Mouse (Mus musculus) kidney, embryonic 16.5 days (tissue): Measurements from ENCODE around the gene Tmem210. TPM values are rescaled to one million over a fixed set of nuclear protein-coding genes. Genes with fewer than 3 reads are reported as not detected.

Source experiments
- ATAC-seq: fragments of 200-750 bp; cut with Nextera tagmentation; 2 replicates; pipeline ENCODE4 v1.8.0; 2017; ENCODE audit warnings: moderate TSS enrichment; ENCODE audit not compliant: low FRiP score, low TSS enrichment
- H3K27ac ChIP-seq: fragments of 300-500 bp; sonication (generic); 2 replicates; pipeline ENCODE4 v1.5.1; 2014; ENCODE audit warnings: low read length
- H3K27me3 ChIP-seq: fragments of 300-500 bp; sonication (generic); 2 replicates; pipeline ENCODE4 v1.6.1; 2014; ENCODE audit warnings: low read length, control low read depth, mixed read lengths; ENCODE audit not compliant: insufficient read depth
- H3K36me3 ChIP-seq: fragments of 300-500 bp; sonication (generic); 2 replicates; pipeline ENCODE4 v1.6.1; 2014; ENCODE audit warnings: low read length, control low read depth, mixed read lengths; ENCODE audit not compliant: insufficient read depth
- H3K4me1 ChIP-seq: fragments of 300-500 bp; sonication (generic); 2 replicates; pipeline ENCODE4 v1.6.1; 2014; ENCODE audit warnings: low read length, control low read depth, mixed read lengths; ENCODE audit not compliant: insufficient read depth
- H3K4me2 ChIP-seq: fragments of 300-500 bp; sonication (generic); replicated peaks from 2 replicates; pipeline ENCODE4 v1.6.1; 2014; ENCODE audit warnings: low read depth, low read length
- H3K4me3 ChIP-seq: fragments of 300-500 bp; sonication (generic); 2 replicates; pipeline ENCODE4 v1.5.1; 2014; ENCODE audit warnings: mild to moderate bottlenecking, low read length
- H3K9ac ChIP-seq: fragments of 300-500 bp; sonication (generic); replicated peaks from 2 replicates; pipeline ENCODE4 v1.6.1; 2014; ENCODE audit warnings: low read length
- H3K9me3 ChIP-seq: fragments of 300-500 bp; sonication (generic); 2 replicates; pipeline ENCODE4 v1.6.1; 2016; ENCODE audit warnings: low read length, control low read depth
- whole genome bisulfite sequencing: fragments of 180-500 bp; shearing (Covaris S2); extraction: QIAGEN DNeasy Blood & Tissue Kit; methylation state at CpG from one replicate; pipeline ENCODE4 v1.1.7; 2014; 5-methylcytosine and 5-hydroxymethylcytosine counted together
- polyA plus RNA-seq: library from polyadenylated mRNA; unstranded; fragments of >200 nt; fragmentation: Nextera tagmentation; extraction: Ambion mirVana; gene quantifications from 2 replicates; pipeline ENCODE4 v1.2.1, GENCODE M21; 2015

The Tmem210 gene
- polyA plus RNA-seq, 1 experiment from 2014 or later, result not detected

DNA sequence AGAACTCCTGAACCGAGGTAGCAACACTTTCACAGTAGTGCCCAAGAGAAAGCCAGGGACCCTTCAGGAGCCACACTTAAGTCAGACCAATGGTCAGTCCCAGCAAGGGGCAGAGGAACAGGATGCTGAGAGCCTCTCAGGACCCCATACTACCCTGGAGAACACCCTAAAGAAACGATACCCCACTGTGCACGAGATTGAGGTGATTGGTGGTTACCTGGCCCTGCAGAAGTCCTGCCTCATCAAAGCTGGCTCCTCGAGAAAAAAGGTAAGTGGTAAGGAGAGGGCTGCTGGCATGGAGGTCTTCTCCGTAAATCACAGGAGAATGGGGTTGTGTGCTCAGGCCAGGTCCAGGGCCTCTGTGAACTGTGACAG lies 23.7 kb upstream of the Tmem210 start:
- ATAC-seq, result no peak
- H3K9ac ChIP-seq, result peak overlapping the region; percentile 76; the same call in 1 of the 2 replicates
- H3K9me3 ChIP-seq, result no peaks in the 10 kb centered on the region
- peak overlapping the region; percentile 99 for H3K4me2 ChIP-seq
- WGBS, result 73% methylated on average over 5 of the region's 5 CpGs
- peaks cover 6% of the 10 kb centered on the region; the same call in 1 of the 2 replicates for H3K36me3 ChIP-seq
- peaks cover 34% of the 10 kb centered on the region for H3K4me1 ChIP-seq
- H3K27me3 ChIP-seq, result no peaks in the 10 kb centered on the region
- H3K4me3 ChIP-seq, result peak overlapping the region; percentile 88; the same call in 1 of the 2 replicates
- H3K27ac ChIP-seq, result no peak overlapping the region

DNA sequence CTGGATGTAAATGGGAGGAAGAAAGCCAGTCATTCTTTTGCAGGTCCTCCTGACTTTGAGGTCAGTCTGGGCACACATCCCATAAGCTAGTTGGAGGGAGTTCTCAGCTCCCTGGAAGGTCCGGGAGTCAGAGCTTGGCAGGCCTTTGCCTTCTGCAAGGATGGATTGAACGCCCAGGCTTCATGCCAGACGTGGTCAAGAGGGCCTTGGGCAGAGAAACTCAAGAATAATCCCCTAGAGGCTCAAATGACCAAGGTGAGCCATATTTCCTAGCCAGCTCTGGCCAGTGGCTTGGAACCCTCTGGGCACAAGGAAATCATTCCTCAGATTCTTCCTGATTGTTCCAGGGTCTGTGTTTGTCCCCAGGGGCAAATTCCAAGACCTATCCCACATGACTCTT lies 23.1 kb upstream of the Tmem210 start:
- no peak for ATAC-seq
- H3K27ac ChIP-seq, result no peak overlapping the region
- no peak overlapping the region for H3K9ac ChIP-seq
- WGBS, result 55% methylated on average over 3 of the region's 3 CpGs
- peaks cover 12% of the 10 kb centered on the region for H3K36me3 ChIP-seq
- H3K4me3 ChIP-seq, result 0 out of 2 replicates have a peak overlapping the region, but pooled peaks have one; percentile 88
- no peaks in the 10 kb centered on the region for H3K27me3 ChIP-seq
- H3K9me3 ChIP-seq, result no peaks in the 10 kb centered on the region
- peaks cover 34% of the 10 kb centered on the region for H3K4me1 ChIP-seq
- H3K4me2 ChIP-seq, result peak overlapping the region; percentile 99; the same call in 1 of the 2 replicates

DNA sequence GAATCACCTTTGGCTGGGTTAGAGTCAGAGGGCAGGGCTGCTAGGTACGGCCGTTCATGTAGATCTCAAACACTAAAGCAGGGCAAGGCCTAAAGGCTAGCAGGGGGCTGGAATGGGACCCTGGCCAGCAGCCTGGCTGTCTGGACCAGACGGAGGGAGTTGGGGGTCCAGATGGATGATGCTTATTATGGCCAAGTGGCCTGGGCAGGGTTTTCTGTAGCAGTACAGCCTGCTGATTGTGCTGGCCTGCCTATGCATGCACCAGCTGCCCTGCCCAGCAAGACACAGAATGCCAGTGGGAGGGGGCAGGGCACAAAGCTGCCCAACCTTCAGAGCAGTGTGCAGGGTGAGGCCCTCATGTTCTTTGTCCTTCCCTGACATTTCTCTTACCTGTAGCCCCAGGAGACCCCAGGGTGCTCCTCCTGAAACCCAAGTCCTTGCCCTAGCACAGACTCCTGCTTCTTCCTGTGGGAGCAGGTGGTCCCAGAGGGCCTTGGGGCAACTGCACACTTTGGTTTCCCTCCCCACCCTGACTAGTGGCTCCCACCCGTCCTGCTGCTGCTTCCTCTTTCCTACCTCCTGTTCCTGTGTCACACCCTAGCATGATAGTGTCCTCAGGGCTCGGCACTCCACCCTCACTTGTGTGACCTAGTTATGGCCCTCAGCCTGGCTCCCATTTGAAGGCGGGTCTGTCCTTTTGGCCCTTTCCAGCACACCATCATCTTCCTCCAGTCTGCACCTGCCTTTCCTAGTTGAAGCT lies 21.9 kb upstream of the Tmem210 start:
- WGBS, result 62% methylated on average over 6 of the region's 6 CpGs
- peak overlapping the region; percentile 36; the same call in 1 of the 2 replicates for H3K9ac ChIP-seq

DNA sequence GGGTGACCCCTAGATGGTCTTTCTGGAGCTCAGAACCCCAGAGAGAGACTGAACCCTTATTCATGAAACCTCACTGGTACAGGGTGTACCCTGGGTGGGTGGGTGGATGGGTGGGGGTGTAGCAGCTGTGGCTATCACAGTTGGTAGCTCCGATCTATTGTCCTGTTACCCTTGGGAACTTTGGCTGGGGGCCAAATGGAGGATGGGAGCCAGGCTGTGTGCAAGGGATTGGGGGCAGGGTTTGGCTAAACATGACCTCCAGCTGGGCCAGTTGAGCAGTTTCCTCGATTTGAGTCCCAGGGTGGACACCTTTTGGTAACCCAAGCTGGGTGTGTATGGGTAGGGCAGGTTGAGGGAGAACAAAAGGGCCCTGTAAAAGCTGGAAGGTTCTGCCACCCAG lies 21.2 kb upstream of the Tmem210 start:
- Histone ChIP-seq H3K4me2 (peak overlapping the region; percentile 24), H3K9ac (0 out of 2 replicates have a peak overlapping the region, but pooled peaks have one; percentile 33)

More for the DNA sequence above, 21.9 kb upstream of the Tmem210 start:
- peak overlapping the region; percentile 1; the same call in 1 of the 2 replicates for H3K4me3 ChIP-seq
- H3K36me3 ChIP-seq, result peaks cover 22% of the 10 kb centered on the region
- no peaks in the 10 kb centered on the region for H3K9me3 ChIP-seq
- peaks cover 35% of the 10 kb centered on the region for H3K4me1 ChIP-seq
- ATAC-seq, result no peak
- no peaks in the 10 kb centered on the region for H3K27me3 ChIP-seq
- H3K4me2 ChIP-seq, result peak overlapping the region; percentile 24
- no peak overlapping the region for H3K27ac ChIP-seq

DNA sequence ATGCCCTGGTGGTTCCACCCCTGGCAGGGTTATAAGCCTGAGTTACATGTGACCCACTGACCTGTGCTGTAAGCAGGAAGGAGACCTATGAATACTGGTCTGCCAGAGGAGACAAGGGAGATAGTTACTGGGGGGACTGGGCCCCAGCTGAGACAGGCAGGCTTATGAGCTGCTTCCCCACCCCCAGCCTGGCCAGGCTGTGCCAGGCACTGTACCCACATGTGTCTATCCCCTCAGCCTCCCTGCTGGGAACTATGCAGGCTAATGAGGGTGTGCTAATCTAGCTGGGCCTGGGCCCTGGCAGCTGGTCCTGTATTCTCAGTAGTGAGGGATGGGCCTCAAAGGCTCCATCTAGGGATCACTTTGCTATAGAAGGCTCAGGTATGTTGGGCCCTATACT lies 20.7 kb upstream of the Tmem210 start:
- Histone ChIP-seq H3K9me3 (no peaks in the 10 kb centered on the region), H3K36me3 (peaks cover 22% of the 10 kb centered on the region), H3K9ac (no peak overlapping the region), H3K4me3 (no peak overlapping the region), H3K4me2 (no peak overlapping the region), H3K27me3 (no peaks in the 10 kb centered on the region), H3K4me1 (peaks cover 42% of the 10 kb centered on the region), H3K27ac (no peak overlapping the region)
- ATAC-seq, result no peak

More for the DNA sequence above, 21.2 kb upstream of the Tmem210 start:
- Histone ChIP-seq H3K27me3 (no peaks in the 10 kb centered on the region), H3K36me3 (peaks cover 22% of the 10 kb centered on the region), H3K4me1 (peaks cover 42% of the 10 kb centered on the region), H3K27ac (no peak overlapping the region), H3K9me3 (no peaks in the 10 kb centered on the region), H3K4me3 (no peak overlapping the region)
- 30% methylated on average over 2 of the region's 2 CpGs for WGBS
- ATAC-seq, result no peak

DNA sequence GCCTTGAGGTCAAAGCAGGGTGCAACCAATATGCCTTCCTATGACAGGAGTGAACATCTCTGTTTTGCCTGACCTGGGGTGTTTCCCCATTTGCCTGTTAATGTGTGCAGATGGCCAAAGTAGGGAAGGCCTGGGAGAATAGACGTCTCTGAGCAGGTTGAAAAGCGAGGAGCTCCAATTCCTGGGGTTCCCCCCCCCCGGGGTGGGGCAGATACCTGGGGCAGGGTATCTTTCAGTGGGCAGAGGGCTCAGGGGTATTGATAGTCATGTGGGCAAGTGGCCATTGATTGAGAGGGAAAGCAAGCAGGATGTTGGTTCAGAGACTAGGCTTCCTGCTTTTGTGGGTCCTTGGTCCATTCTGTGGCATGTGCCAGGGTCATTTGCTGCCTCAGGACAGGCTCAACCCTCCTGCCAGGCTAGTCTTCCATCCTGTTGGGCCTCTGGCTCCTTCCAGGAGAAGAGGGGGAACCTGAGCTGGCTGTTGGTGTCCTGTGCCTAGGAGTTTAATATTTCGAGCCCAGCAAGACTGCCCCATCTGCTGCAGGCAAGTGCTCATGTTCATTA lies 20.1 kb upstream of the Tmem210 start:
- peaks cover 42% of the 10 kb centered on the region for H3K4me1 ChIP-seq

DNA sequence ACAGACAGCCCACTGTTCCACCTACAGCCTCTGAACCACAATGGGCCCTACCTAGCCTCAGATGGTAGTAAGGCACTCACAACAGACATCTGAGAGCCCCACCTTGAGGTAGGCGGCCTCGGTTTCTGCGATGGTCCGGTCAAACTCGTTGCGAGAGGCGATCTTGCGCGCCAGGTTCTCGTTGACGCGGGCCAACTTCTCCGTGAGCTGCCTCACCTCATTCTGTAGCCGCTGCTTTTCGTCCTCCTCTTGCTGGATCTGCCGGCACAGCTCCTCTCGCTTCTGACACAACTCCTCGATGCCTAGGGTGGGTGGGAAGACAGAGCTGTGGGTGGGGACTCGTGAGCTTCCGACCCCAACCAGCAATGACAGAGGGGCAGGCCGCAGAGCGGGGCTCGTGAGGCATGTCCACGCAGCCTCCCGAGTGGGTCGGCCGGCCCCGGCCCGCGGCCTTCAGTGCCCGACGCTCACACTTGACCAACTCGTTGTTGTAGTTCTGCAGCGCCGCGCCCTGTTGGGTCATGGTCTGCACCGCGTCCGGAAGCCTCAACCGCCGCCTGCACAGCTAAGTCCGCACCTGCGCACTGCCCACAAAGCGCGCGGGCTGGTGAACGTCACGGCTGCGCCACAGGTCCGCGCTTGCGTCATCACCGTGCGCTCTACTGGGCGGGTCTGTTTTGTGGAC lies 16.0 kb upstream of the Tmem210 start, which contains the start of the genes Ssna1 and Anapc2:
Ssna1 (minus strand) TSS at position 612 of the 685 bp plus-strand sequence.
Anapc2 (plus strand) TSS at position 652 of the 685 bp plus-strand sequence.
- Histone ChIP-seq H3K4me1 (peaks cover 27% of the 10 kb centered on the region), H3K36me3 (peaks cover 55% of the 10 kb centered on the region), H3K27ac (peak within 1 kb of the TSS; percentile 84), H3K9me3 (no peaks in the 10 kb centered on the region), H3K27me3 (no peaks in the 10 kb centered on the region), H3K9ac (peak within 1 kb of the TSS; percentile 92), H3K4me3 (peak within 1 kb of the TSS; percentile 78), H3K4me2 (peak within 1 kb of the TSS; percentile 97)
- ATAC-seq, result peak; percentile 96
- under 1% methylated on average over 47 of the region's 55 CpGs for WGBS

More for the DNA sequence above, 20.1 kb upstream of the Tmem210 start:
- 69% methylated on average over 4 of the region's 4 CpGs for WGBS
- Histone ChIP-seq H3K9me3 (no peaks in the 10 kb centered on the region), H3K36me3 (peaks cover 22% of the 10 kb centered on the region), H3K4me2 (no peak overlapping the region), H3K9ac (no peak overlapping the region), H3K27me3 (no peaks in the 10 kb centered on the region), H3K27ac (no peak overlapping the region), H3K4me3 (no peak overlapping the region)
- ATAC-seq, result no peak

DNA sequence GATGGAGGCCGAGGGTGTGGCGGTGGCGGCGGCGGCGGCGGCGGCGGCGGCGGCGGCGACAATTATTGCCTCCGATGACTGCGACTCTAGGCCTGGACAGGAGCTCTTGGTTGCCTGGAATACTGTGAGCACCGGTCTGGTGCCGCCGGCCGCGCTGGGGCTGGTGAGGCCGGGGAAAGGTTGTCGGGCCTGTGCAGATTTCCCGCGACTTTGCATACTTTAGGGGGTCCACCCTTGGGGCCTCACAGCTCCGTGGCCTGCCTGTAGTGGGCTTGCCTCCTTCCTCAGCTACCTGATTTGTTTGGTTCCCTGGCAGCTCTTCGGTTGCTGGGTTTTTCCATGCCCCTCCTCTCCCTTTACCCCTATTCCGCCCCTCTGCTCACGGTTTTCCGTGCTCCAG lies 15.4 kb upstream of the Tmem210 start:
- peaks cover 23% of the 10 kb centered on the region for H3K4me1 ChIP-seq
- peak overlapping the region; percentile 97 for H3K4me2 ChIP-seq
- under 1% methylated on average over 29 of the region's 29 CpGs for WGBS
- no peaks in the 10 kb centered on the region for H3K27me3 ChIP-seq
- peak overlapping the region; percentile 92 for H3K9ac ChIP-seq
- H3K4me3 ChIP-seq, result peak overlapping the region; percentile 78
- no peaks in the 10 kb centered on the region for H3K9me3 ChIP-seq
- peak; percentile 79 for ATAC-seq
- H3K36me3 ChIP-seq, result peaks cover 60% of the 10 kb centered on the region
- peak overlapping the region; percentile 64 for H3K27ac ChIP-seq

DNA sequence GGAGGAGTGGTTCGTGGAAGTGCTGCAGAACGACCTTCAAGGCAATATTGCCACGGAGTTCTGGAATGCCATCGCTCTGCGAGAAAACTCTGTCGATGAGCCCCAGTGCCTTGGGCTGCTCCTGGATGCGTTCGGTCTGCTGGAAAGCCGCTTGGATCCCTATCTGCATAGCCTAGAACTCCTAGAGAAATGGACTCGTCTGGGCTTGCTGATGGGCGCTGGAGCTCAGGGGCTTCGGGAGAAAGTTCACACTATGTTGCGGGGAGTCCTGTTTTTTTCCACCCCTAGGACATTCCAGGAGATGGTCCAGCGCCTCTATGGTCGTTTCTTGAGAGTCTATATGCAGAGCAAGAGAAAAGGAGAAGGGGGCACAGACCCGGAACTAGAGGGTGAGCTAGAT lies 14.9 kb upstream of the Tmem210 start:
- Histone ChIP-seq H3K9me3 (no peaks in the 10 kb centered on the region), H3K4me1 (peaks cover 23% of the 10 kb centered on the region), H3K4me3 (peak overlapping the region; percentile 78), H3K4me2 (peak overlapping the region; percentile 97), H3K27me3 (no peaks in the 10 kb centered on the region), H3K27ac (no peak overlapping the region; the same call in 1 of the 2 replicates), H3K9ac (peak overlapping the region; percentile 92), H3K36me3 (peaks cover 65% of the 10 kb centered on the region)
- no peak for ATAC-seq
- WGBS, result 32% methylated on average over 16 of the region's 16 CpGs
